Mouse (Mus musculus) R1 (cell line): ENCODE measurements around the gene Ankzf1.

Experiments
- DNase-seq: peaks from one replicate; pipeline ENCODE4 v3.0.0-alpha.2; 2018; ENCODE audit warnings: low read depth, low spot score

Gene Ankzf1

GRCm38 (mm10) chr1:75191622-75192402 is at the start of gene Ankzf1, which contains the start of gene Atg9a:
Gene Ankzf1, plus strand, starts transcription at chr1:75192151.
Gene Atg9a, minus strand, starts transcription at chr1:75192196.
- peak; percentile 99 for DNase-seq

GRCm38 (mm10) chr1:75142301-75143261 is 49.4 kb upstream of the Ankzf1 start, which contains the start of the genes Cnppd1 and Retreg2:
Gene Cnppd1, minus strand, starts transcription at chr1:75142711.
Gene Retreg2, plus strand, starts transcription at chr1:75142778.
- peak; percentile 93 for DNase-seq

GRCm38 (mm10) chr1:75145589-75145988 is 46.4 kb upstream of the Ankzf1 start:
- DNase-seq: no peak

- no peak for DNase-seq
Measured at GRCm38 (mm10) chr1:75147411-75148135, 44.4 kb upstream of the Ankzf1 start.

GRCm38 (mm10) chr1:75148727-75149126 is 43.2 kb upstream of the Ankzf1 start:
- DNase-seq: no peak

- no peak for DNase-seq
Measured at GRCm38 (mm10) chr1:75155837-75156236, 36.1 kb upstream of the Ankzf1 start.

GRCm38 (mm10) chr1:75158990-75159389 is 33.0 kb upstream of the Ankzf1 start:
- DNase-seq: no peak

GRCm38 (mm10) chr1:75159540-75160255 is 32.3 kb upstream of the Ankzf1 start:
- no peak for DNase-seq

- DNase-seq: no peak
Measured at GRCm38 (mm10) chr1:75160256-75160617, 31.7 kb upstream of the Ankzf1 start.

GRCm38 (mm10) chr1:75168093-75168471 is 23.9 kb upstream of the Ankzf1 start:
- DNase-seq: no peak

- DNase-seq: peak; percentile 98
Measured at GRCm38 (mm10) chr1:75168472-75169464, 23.2 kb upstream of the Ankzf1 start, which contains the start of gene Zfand2b. Gene Zfand2b, plus strand, starts transcription at chr1:75168646.

- DNase-seq: peak; percentile 69
Measured at GRCm38 (mm10) chr1:75179334-75180104, 12.4 kb upstream of the Ankzf1 start.

GRCm38 (mm10) chr1:75180105-75180590 is 11.8 kb upstream of the Ankzf1 start, which contains the start of gene Abcb6:
Gene Abcb6, minus strand, starts transcription at chr1:75180392.
- peak; percentile 97 for DNase-seq

- no peak for DNase-seq
Measured at GRCm38 (mm10) chr1:75180741-75181140, 11.2 kb upstream of the Ankzf1 start.

- DNase-seq: no peak
Measured at GRCm38 (mm10) chr1:75181377-75181870, 10.5 kb upstream of the Ankzf1 start.

- peak; percentile 43 for DNase-seq
Measured at GRCm38 (mm10) chr1:75182160-75182559, 9.8 kb upstream of the Ankzf1 start.

- no peak for DNase-seq
Measured at GRCm38 (mm10) chr1:75185495-75185894, 6.5 kb upstream of the Ankzf1 start.

GRCm38 (mm10) chr1:75187126-75187525 is 4.8 kb upstream of the Ankzf1 start:
- DNase-seq: no peak
